Comparison of ENCODE assay signal across 19 mouse cellular contexts in the genomic region with DNA sequence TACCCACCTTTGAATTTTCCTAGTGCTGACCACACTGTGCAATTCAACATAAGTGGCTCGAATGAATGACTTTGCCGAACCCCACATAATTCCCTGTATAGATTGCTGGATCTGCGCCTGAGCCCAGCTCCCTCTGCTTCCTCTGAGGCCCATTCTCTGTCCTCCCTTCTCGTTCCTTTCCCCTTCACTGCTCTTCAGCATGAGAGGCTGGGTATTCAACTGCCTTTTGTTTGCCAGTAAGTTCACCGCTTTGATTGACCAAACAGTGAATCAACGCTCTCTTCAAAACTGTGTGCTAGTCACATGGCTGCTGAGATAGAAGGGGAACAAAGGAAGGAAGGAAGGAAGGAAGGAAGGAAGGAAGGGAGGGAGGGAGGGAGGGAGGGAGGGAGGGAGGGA. TPM values are rescaled to one million over a fixed set of nuclear protein-coding genes. Genes with fewer than 3 reads are reported as not detected.
"Had no signal": no experiment of that assay in that cellular context is flagged by ENCODE, and none has a peak within 500 bp of the region (broad histone marks: within the 10 kb centered on the region; RNA-seq: fewer than 3 reads in every experiment).

No protein-coding gene starts in this region.

- H3K4me3 ChIP-seq: midbrain, embryonic 12.5 days; neural tube, embryonic 13.5 days had no signal

- H3K27ac ChIP-seq: liver, embryonic 14.5 days; midbrain, embryonic 12.5 days; neural tube, embryonic 13.5 days had no signal

- H3K9me3 ChIP-seq: midbrain, embryonic 12.5 days; neural tube, embryonic 13.5 days had no signal

- H3K9ac ChIP-seq: liver, embryonic 14.5 days; midbrain, embryonic 12.5 days; neural tube, embryonic 13.5 days had no signal

- H3K27me3 ChIP-seq: midbrain, embryonic 12.5 days; neural tube, embryonic 13.5 days had no signal

- ATAC-seq: midbrain, embryonic 16.5 days had no signal

- H3K36me3 ChIP-seq: midbrain, embryonic 12.5 days; neural tube, embryonic 13.5 days had no signal

- DNase-seq: kidney, postnatal 10 days; lung, adult 18-20 months; right cerebral cortex, adult 18-20 months; right cerebral cortex, postnatal 25 days; thymus, postnatal 4 days had no signal

- H3K4me2 ChIP-seq: midbrain, embryonic 12.5 days; neural tube, embryonic 13.5 days had no signal

- H3K4me1 ChIP-seq: neural tube, embryonic 13.5 days had no signal

RNA-seq across cellular contexts. Expression of gene Actbl2, which starts 4.3 kb away (rescaled TPM):
- total RNA-seq: layer of hippocampus, postnatal 14 days; left cerebral cortex, adult 18-20 months; left cerebral cortex, postnatal 10 days; liver, adult 2 months; megakaryocyte-erythroid progenitor cell, adult 5-6 weeks had no signal
- polyA plus RNA-seq: large intestine, adult 2 months; limb, embryonic 11.5 days; liver, adult 2 months; liver, embryonic 14.5 days; lung, embryonic 16.5 days; midbrain, embryonic 12.5 days; midbrain, embryonic 16.5 days; neural tube, embryonic 13.5 days; small intestine, adult 2 months; stomach, embryonic 16.5 days had no signal
